ENCODE assay signal across 20 mouse cellular contexts in genomic region chr1:23915483-23915882, GRCm38 (mm10). TPM values are rescaled to one million over a fixed set of nuclear protein-coding genes. Genes with fewer than 3 reads are reported as not detected.
A peak's percentile ranks its signal among the peaks of the same experiment; 100 is the strongest.
DNase-seq lines count a peak whose midpoint lies in the region; ATAC-seq lines count a peak whose summit lies in the region.
"Had no signal": no experiment of that assay in that cellular context is flagged by ENCODE, and none has a peak within 500 bp of the region (broad histone marks: within the 10 kb centered on the region; RNA-seq: fewer than 3 reads in every experiment).

No protein-coding gene starts in this region.

- peaks cover 45% of the 10 kb centered on the region for H3K4me1 ChIP-seq in liver, embryonic 15.5 days (replicated peaks)

- 0 out of 2 replicates have a peak overlapping the region, but pooled peaks have one; percentile 29 for H3K27ac ChIP-seq in liver, embryonic 15.5 days (replicated peaks)
- H3K27ac ChIP-seq: embryonic facial prominence, embryonic 15.5 days; forebrain, embryonic 12.5 days; hindbrain, postnatal 0 days had no signal

- peak; percentile 90 for ATAC-seq in CD4-positive, CD25-positive, alpha-beta regulatory T cell, adult 4 months
- 0 out of 2 replicates have a peak, but pooled peaks have one; percentile 20 for ATAC-seq in erythroid progenitor cell, adult 5-6 weeks (replicated peaks; ENCODE audit: low FRiP score, poor library complexity, severe bottlenecking)
- peak; percentile 56; the same call in 1 of the 2 replicates for ATAC-seq in liver, embryonic 15.5 days (ENCODE audit: insufficient read depth)
- ATAC-seq: hindbrain, postnatal 0 days; lung, postnatal 0 days; Patski had no signal

- peak overlapping the region; percentile 27 for H3K4me2 ChIP-seq in liver, embryonic 15.5 days
- H3K4me2 ChIP-seq: embryonic facial prominence, embryonic 15.5 days; forebrain, embryonic 12.5 days; heart, embryonic 12.5 days; midbrain, embryonic 11.5 days had no signal

- H3K4me3 ChIP-seq in liver, embryonic 15.5 days (replicated peaks): no peak overlapping the region
- H3K4me3 ChIP-seq: embryonic facial prominence, embryonic 15.5 days; forebrain, embryonic 12.5 days; heart, embryonic 12.5 days had no signal

- H3K9me3 ChIP-seq in liver, embryonic 15.5 days (replicated peaks): no peaks in the 10 kb centered on the region
- H3K9me3 ChIP-seq: embryonic facial prominence, embryonic 15.5 days; forebrain, embryonic 12.5 days; heart, embryonic 12.5 days had no signal

- DNase-seq in naive thymus-derived CD4-positive, alpha-beta T cell, adult 2 months (ENCODE audit: low read depth): peak; percentile 46
- no peak for DNase-seq in layer of hippocampus, adult 18-20 months (ENCODE audit: low spot score in 2 of 2)
- no peak for DNase-seq in urinary bladder, postnatal 10 days (ENCODE audit: low spot score)
- no peak for DNase-seq in thymus, postnatal 14 days
- DNase-seq: adrenal gland, postnatal 36 days; cerebellum, adult 2 months; heart, postnatal 4 days; kidney, adult 2 months; kidney, postnatal 14 days; thymus, adult 2 months had no signal

- H3K9ac ChIP-seq in liver, embryonic 15.5 days: peak overlapping the region; percentile 37; the same call in 1 of the 2 replicates
- H3K9ac ChIP-seq: embryonic facial prominence, embryonic 15.5 days; forebrain, embryonic 12.5 days; heart, embryonic 12.5 days had no signal

- no peaks in the 10 kb centered on the region for H3K36me3 ChIP-seq in liver, embryonic 15.5 days (replicated peaks)
- H3K36me3 ChIP-seq: embryonic facial prominence, embryonic 15.5 days; forebrain, embryonic 12.5 days; heart, embryonic 12.5 days had no signal

- no peaks in the 10 kb centered on the region for H3K27me3 ChIP-seq in liver, embryonic 15.5 days
- H3K27me3 ChIP-seq: embryonic facial prominence, embryonic 15.5 days; forebrain, embryonic 12.5 days; heart, embryonic 12.5 days; Patski had no signal

- WGBS in liver, embryonic 15.5 days (ENCODE audit: insufficient replicate concordance): 37% methylated on average over 4 of the region's 4 CpGs

RNA-seq across cellular contexts. Expression of gene Smap1, which starts 6.6 kb away (rescaled TPM):
- 10 to 100 TPM; 43.7 to 49.4 TPM for polyA plus RNA-seq in CD4-positive, CD25-positive, alpha-beta regulatory T cell, adult 4 months (2017; shearing (Covaris generic))
- total RNA-seq in erythroid progenitor cell, adult 5-6 weeks (2015; ENCODE audit: low replicate concordance): 320 and 322 TPM in 2 replicates
- 212 and 220 TPM in 2 replicates for total RNA-seq in erythroid progenitor cell, adult 5-6 weeks (2017; ENCODE audit: low replicate concordance)
- polyA plus RNA-seq in liver, embryonic 15.5 days (2015; fragmentation: Nextera tagmentation; extraction: Ambion mirVana): 27.2 and 28.2 TPM in 2 replicates
- 100 to 1,000 TPM; 129 to 140 TPM for total RNA-seq in layer of hippocampus, adult 18-20 months (2021)

Comparison
In these comparisons a context has a peak if more than half of its experiments do, and no peak if none do; other contexts are left out.
1. ATAC-seq: peak in every context shown above with its lines; median percentile 90 in CD4-positive, CD25-positive, alpha-beta regulatory T cell, adult 4 months; 56 in liver, embryonic 15.5 days; 20 in erythroid progenitor cell, adult 5-6 weeks.